Mouse (Mus musculus) testis, postnatal 10 days (tissue): ENCODE measurements around the gene Mt1.

Source experiments
- DNase-seq: peaks from one replicate; pipeline ENCODE4 v3.0.0; 2021; ENCODE audit warnings: low spot score

Mt1 gene

DNA sequence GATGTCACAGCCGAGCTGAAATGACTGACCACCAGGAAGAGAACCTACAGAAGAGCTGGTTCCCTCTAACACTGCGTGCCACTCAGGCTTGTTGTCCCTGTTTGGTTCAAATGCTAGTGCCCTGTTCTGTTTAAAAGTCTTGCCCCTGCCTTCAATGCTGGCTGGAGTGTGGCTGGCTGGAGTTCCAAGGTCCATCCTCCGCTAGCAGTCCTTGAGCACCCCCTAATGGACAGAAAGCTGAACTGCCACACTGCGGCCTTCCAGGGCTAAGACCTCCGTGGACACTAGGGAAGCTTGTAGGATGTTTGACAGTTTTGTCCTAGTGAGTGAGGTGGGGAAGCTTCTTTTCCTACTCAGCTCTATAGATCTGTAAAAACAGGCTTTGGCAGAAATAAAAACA, 26.9 kb downstream of the Mt1 start:
- peak; percentile 85 for DNase-seq

DNA sequence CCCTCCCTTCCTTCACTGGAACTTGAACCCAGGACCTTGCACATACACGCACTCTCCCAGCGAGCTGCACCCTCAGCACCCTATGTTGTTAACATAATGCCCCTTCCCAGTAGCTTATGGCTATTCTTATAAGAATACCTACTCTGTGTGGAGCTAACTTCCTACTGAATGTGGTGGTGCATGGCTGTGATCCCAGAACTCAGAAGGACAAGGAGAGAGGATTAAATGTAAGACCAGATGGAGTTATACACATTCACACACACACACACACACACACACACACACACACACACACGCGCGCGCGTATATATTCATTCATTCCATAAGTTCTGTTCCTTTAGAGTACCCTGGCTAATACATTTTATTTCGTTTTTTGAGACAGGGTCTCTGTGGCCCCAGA, 27.4 kb downstream of the Mt1 start:
- no peak for DNase-seq

DNA sequence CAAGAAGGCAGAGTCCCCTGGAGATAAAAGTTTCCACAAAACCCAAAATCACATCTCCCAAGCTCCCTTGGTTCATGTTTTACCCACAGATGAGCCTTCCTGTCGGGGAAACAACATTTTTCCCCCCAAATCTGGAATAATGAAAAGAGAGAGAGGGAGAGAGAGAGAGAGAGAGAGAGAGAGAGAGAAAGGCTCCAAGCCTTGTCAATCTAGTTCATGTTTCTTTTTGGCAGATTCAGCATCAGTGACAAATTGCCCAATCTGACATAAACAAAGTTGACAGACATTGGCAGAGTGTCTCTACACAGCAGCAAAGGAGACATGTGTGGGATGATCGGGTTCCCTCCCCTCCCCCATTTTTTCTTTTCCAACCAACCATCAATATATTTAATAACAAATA, 28.6 kb downstream of the Mt1 start:
- no peak for DNase-seq

DNA sequence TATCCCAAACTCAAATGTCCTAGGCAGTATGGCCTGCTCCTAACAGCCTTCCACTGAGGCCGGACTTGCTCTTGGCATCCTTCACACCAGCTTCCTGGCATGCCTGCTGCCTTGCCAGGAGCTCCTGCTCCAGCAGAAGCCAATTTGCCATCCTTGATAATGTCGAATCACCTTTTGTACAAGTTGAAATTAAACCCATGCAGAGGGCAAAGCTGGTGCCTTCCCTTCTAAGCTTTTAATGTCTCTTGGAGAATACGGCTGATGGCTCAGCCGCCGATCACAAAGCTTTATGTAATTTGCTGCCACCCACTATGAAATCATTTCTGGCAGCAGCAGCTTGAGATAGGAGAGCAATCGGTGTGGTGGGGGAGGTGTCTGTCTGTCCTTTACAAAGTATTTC, 30.8 kb downstream of the Mt1 start:
- no peak for DNase-seq

DNA sequence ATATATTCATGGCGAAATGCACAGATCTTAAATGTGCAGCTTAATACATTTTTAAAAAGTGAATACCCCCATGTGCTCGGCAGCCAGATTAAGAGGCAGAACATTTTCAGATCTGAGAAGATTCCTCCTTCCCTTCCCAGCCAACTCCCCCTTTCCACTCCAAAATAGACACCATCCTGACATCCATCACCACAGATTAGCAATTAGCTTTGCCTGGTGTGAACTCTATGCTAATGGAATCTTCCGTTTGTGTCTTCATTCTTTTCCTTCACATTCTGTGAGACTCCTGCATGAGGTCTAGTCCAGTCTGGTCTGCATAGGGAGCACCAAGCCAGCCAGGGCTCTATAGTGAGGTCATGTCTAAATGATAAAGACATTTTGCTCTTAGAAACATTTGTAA, 31.3 kb downstream of the Mt1 start:
- DNase-seq, result no peak

DNA sequence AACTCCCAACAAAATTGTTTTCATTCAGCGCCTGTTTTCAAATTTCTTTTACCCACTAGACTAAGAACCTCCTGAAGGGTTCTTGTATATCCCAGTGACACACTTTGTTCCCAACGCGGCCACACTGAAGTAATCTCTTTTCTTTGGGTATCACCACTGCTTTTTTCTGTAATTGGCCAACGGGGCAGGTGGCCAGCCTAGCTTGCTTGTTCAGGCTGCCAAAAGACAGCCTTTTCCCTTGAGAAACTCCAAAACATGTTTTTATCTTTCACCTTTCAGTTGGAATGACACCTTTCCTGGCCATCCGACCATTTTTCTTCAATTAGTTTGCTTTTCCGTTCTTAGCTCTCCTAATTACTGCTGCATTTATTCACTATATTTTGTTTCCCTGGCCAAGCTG, 34.9 kb downstream of the Mt1 start:
- DNase-seq, result no peak

DNA sequence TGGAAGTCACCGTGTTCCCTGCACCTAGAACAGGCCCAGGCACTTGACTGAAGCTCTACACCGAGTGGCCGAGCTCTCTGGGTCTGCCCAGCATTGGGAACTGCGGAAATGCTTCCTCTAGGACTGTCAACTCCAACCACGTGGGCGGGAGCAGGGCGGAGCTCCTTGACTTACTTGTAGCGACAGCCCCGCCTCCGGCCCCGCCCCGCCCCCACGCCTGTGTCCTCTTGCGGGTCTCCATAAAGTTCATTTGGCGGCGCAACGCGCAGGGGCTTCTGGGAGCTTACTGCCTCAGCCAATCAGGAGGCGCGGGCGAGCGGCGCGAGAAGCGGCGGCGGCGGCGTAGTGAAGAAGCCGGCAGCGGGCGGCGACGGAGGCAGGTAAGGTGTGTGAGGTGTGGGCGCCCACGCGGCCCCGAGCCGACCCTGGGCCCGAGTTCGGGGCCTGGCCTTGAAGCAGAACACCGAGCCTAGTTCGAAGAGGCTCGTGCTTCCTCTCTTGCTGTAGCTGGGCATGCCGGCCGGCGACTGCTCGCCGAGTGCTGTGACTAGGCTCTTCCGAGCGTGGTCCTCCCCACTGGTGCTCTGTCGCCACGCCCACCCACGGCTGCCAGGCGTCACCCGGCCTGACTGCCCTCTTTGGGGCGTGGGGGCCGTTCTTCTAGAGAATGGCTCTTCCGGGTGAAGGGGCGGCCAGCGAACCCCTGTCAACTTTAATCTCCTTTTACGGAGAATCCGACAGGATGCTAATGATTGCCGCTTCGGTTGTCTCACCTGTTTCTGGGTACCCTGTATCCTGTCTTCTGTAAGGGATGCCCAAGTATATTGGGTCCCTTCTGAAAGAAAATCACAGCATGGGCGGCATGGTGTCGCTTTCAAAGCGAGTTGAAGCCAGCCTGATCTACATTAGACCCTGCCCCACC, 35.6 kb downstream of the Mt1 start, which contains the start of gene Nup93:
Nup93 (plus strand) TSS at position 313 of the 922 bp plus-strand sequence.
- DNase-seq, result peak; percentile 99

DNA sequence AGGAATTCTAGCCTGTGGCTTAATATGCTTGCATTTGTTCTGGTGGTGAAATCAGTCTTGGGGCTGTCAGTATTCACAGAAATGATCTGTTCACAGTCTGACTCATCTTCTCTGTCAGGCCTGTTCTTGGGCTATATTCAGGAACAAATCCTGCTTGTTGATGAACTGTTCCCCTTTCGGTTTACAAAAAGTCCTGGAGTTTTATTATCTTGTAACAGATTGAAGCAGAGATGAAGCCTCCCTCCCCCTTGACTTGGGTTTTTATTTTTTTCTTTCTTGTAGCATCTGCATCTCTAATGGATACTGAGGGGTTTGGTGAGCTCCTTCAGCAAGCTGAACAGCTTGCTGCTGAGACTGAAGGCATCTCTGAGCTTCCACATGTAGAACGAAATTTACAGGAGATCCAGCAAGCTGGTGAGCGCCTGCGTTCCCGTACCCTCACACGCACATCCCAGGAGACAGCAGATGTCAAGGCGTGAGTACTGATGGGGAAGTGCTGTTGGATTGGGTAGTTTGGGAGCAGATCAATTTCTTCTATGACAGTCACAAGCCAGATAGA, 48.6 kb downstream of the Mt1 start:
- no peak for DNase-seq
